Comparison of ENCODE assay signal across 17 mouse cellular contexts in genomic region chr13:107044229-107044628, GRCm38 (mm10). TPM values are rescaled to one million over a fixed set of nuclear protein-coding genes. Genes with fewer than 3 reads are reported as not detected.
DNase-seq lines count a peak whose midpoint lies in the region; ATAC-seq lines count a peak whose summit lies in the region.
"Had no signal": no experiment of that assay in that cellular context is flagged by ENCODE, and none has a peak within 500 bp of the region (broad histone marks: within the 10 kb centered on the region; RNA-seq: fewer than 3 reads in every experiment).

No protein-coding gene starts in this region.

- no peak for DNase-seq in kidney, adult 11 months
- peak; percentile 11 for DNase-seq in urinary bladder, postnatal 25 days (ENCODE audit: low spot score)
- DNase-seq in urinary bladder, postnatal 10 days (ENCODE audit: low spot score): no peak
- no peak for DNase-seq in ovary, adult 18-20 months (ENCODE audit: low spot score)
- no peak for DNase-seq in ovary, postnatal 14 days (ENCODE audit: low spot score)
- no peak for DNase-seq in layer of hippocampus, adult 9-10 months (ENCODE audit: low spot score)
- DNase-seq: cerebellum, adult 18-20 months; forebrain, postnatal 0 days; heart, adult 11 months had no signal

- no peak overlapping the region for H3K9ac ChIP-seq in kidney, embryonic 16.5 days (replicated peaks; ENCODE audit: low read length)
- H3K9ac ChIP-seq: embryonic facial prominence, embryonic 12.5 days; forebrain, postnatal 0 days; hindbrain, embryonic 12.5 days; limb, embryonic 12.5 days had no signal

- 15% methylated on average over 5 of the region's 5 CpGs for WGBS in kidney, embryonic 16.5 days

- H3K9me3 ChIP-seq in kidney, embryonic 16.5 days (ENCODE audit: low read length): peaks cover 7% of the 10 kb centered on the region; the same call in 1 of the 2 replicates
- H3K9me3 ChIP-seq: embryonic facial prominence, embryonic 12.5 days; midbrain, embryonic 10.5 days had no signal

- H3K36me3 ChIP-seq in kidney, embryonic 16.5 days (ENCODE audit: insufficient read depth, low read length): no peaks in the 10 kb centered on the region
- H3K36me3 ChIP-seq: embryonic facial prominence, embryonic 12.5 days; hindbrain, embryonic 12.5 days; limb, embryonic 12.5 days; midbrain, embryonic 10.5 days had no signal

- 0 out of 2 replicates have a peak, but pooled peaks cover 4% of the 10 kb centered on the region for H3K4me1 ChIP-seq in kidney, embryonic 16.5 days (ENCODE audit: insufficient read depth, low read length)
- H3K4me1 ChIP-seq: embryonic facial prominence, embryonic 12.5 days; hindbrain, embryonic 12.5 days; midbrain, embryonic 10.5 days had no signal

- no peak overlapping the region for H3K4me3 ChIP-seq in kidney, embryonic 16.5 days (ENCODE audit: low read length)
- H3K4me3 ChIP-seq: embryonic facial prominence, embryonic 12.5 days; hindbrain, embryonic 12.5 days; layer of hippocampus, adult 2 months; limb, embryonic 12.5 days; midbrain, embryonic 10.5 days had no signal

- no peaks in the 10 kb centered on the region for H3K27me3 ChIP-seq in kidney, embryonic 16.5 days (ENCODE audit: insufficient read depth, low read length)
- H3K27me3 ChIP-seq: embryonic facial prominence, embryonic 12.5 days; hindbrain, embryonic 12.5 days; limb, embryonic 12.5 days had no signal

- H3K27ac ChIP-seq in kidney, embryonic 16.5 days (ENCODE audit: low read length): no peak overlapping the region
- H3K27ac ChIP-seq: embryonic facial prominence, embryonic 12.5 days; hindbrain, embryonic 12.5 days; layer of hippocampus, adult 2 months; limb, embryonic 12.5 days; midbrain, embryonic 10.5 days had no signal

- peak; percentile 59; the same call in 1 of the 2 replicates for ATAC-seq in kidney, embryonic 16.5 days (ENCODE audit: low FRiP score, low TSS enrichment)
- ATAC-seq in megakaryocyte, adult 5-6 weeks (ENCODE audit: poor library complexity, severe bottlenecking): peak; percentile 80
- ATAC-seq: CD4-positive, CD25-positive, alpha-beta regulatory T cell, adult 4 months; forebrain, postnatal 0 days had no signal

- no peak overlapping the region for H3K4me2 ChIP-seq in kidney, embryonic 16.5 days (replicated peaks; ENCODE audit: low read depth, low read length)
- H3K4me2 ChIP-seq: embryonic facial prominence, embryonic 12.5 days; hindbrain, embryonic 12.5 days; limb, embryonic 12.5 days had no signal

RNA-seq across cellular contexts. Expression of gene Kif2a, which starts 22.3 kb away (rescaled TPM):
- 9.8 and 10.0 TPM in 2 replicates for polyA plus RNA-seq in kidney, embryonic 16.5 days (2015; fragmentation: Nextera tagmentation; extraction: Ambion mirVana)
- 49.5 and 80.4 TPM in 2 replicates for total RNA-seq in megakaryocyte, adult 5-6 weeks (2015)
- 20.9 and 28.7 TPM in 2 replicates for total RNA-seq in megakaryocyte, adult 5-6 weeks (2017)
